Mouse (Mus musculus) midbrain, embryonic 10.5 days (tissue): ENCODE data around the gene Bckdha. TPM values are rescaled to one million over a fixed set of nuclear protein-coding genes. Genes with fewer than 3 reads are reported as not detected.
A peak's percentile ranks its signal among the peaks of the same experiment; 100 is the strongest.

Experiments used
- DNase-seq: peaks from one replicate; pipeline ENCODE4 v3.0.0-alpha.2; 2017; ENCODE audit warnings: low spot score
- H3K27ac ChIP-seq: fragments of 300-500 bp; sonication (generic); replicated peaks from 2 replicates; pipeline ENCODE4 v1.5.1; 2016; ENCODE audit warnings: mild to moderate bottlenecking
- H3K27me3 ChIP-seq: fragments of 300-500 bp; sonication (generic); 2 replicates; pipeline ENCODE4 v1.6.1; 2016; ENCODE audit warnings: low read depth, mild to moderate bottlenecking; ENCODE audit not compliant: poor library complexity, severe bottlenecking
- H3K36me3 ChIP-seq: fragments of 300-500 bp; sonication (generic); 2 replicates; pipeline ENCODE4 v1.6.1; 2016; ENCODE audit warnings: mild to moderate bottlenecking, moderate library complexity
- H3K4me1 ChIP-seq: fragments of 300-500 bp; sonication (generic); 2 replicates; pipeline ENCODE4 v1.6.1; 2016
- H3K4me3 ChIP-seq: fragments of 300-500 bp; sonication (generic); 2 replicates; pipeline ENCODE4 v1.5.1; 2016; ENCODE audit warnings: mild to moderate bottlenecking, moderate library complexity
- H3K9me3 ChIP-seq: fragments of 300-500 bp; sonication (generic); replicated peaks from 2 replicates; pipeline ENCODE4 v1.6.1; 2016; ENCODE audit warnings: mild to moderate bottlenecking
- WGBS: fragments of 180-500 bp; shearing (Covaris S2); methylation state at CpG from one replicate; pipeline ENCODE4 v1.1.7; 2016; 5-methylcytosine and 5-hydroxymethylcytosine counted together
- polyA plus RNA-seq: library from polyadenylated mRNA; unstranded; fragments of >200 nt; fragmentation: Nextera tagmentation; extraction: Ambion mirVana; gene quantifications from 2 replicates; pipeline ENCODE4 v1.2.1, GENCODE M21; 2016

Gene Bckdha
- 45.2 and 48.2 TPM in 2 replicates for polyA plus RNA-seq

- peak; percentile 99 for DNase-seq
- Histone ChIP-seq H3K27me3 (no peaks in the 10 kb centered on the region), H3K4me1 (peaks cover 25% of the 10 kb centered on the region), H3K9me3 (no peaks in the 10 kb centered on the region), H3K27ac (peak within 1 kb of the TSS; percentile 95), H3K4me3 (peak within 1 kb of the TSS; percentile 77), H3K36me3 (peaks cover 26% of the 10 kb centered on the region)
- WGBS = under 1% methylated on average over 50 of the region's 50 CpGs
These were observed at the start of gene Bckdha, which contains the start of gene Exosc5 for GRCm38 (mm10) chr7:25658657-25659472. Bckdha (minus strand) TSS chr7:25658981. Exosc5 (plus strand) TSS chr7:25659164.

- peaks cover 30% of the 10 kb centered on the region for H3K27me3 ChIP-seq
- 61% methylated on average over 15 of the region's 15 CpGs for WGBS
- no peak overlapping the region for H3K27ac ChIP-seq
- peaks cover 13% of the 10 kb centered on the region for H3K36me3 ChIP-seq
- H3K4me3 ChIP-seq = no peak overlapping the region
- peaks cover 46% of the 10 kb centered on the region for H3K4me1 ChIP-seq
- no peak for DNase-seq
- no peaks in the 10 kb centered on the region for H3K9me3 ChIP-seq
These were observed 49.0 kb upstream of the Bckdha start for GRCm38 (mm10) chr7:25707581-25708292.

DNA sequence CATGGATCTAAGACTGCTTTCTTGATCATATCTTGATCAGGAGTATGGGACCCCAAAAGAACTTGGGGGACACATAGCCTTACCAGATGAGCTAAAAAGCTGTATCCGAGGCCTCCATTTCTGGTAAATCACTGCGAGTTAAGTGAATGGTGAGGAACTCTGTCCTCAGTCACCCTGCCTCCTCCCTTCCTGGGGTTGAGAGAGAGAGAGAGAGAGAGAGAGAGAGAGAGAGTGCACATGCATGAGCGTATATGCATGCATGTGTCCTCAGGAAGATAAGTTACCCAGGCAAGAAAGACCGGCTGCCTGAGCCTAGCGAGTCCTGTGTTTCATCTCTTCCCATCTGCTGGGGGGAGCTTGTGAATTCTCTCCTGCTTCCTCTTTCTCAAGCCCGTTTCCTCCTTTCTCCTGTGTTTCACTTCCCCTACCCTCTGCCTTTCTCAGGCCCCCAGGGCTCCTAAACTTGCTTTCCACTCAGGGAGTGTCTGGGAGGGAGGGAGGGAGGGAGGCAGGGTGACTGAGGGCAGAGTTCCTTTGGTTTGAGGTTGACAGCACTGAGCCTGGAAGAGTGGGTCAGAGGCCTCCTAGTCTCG, 47.9 kb upstream of the Bckdha start:
- H3K27me3 ChIP-seq = peaks cover 30% of the 10 kb centered on the region
- H3K9me3 ChIP-seq = peaks cover 7% of the 10 kb centered on the region
- H3K4me3 ChIP-seq = no peak overlapping the region
- H3K27ac ChIP-seq = no peak overlapping the region
- no peak for DNase-seq
- WGBS = 74% methylated on average over 7 of the region's 7 CpGs
- H3K4me1 ChIP-seq = peaks cover 37% of the 10 kb centered on the region
- H3K36me3 ChIP-seq = peaks cover 2% of the 10 kb centered on the region

GRCm38 (mm10) chr7:25705801-25706251, 47.0 kb upstream of the Bckdha start:
- Histone ChIP-seq H3K27ac (no peak overlapping the region), H3K36me3 (no peaks in the 10 kb centered on the region), H3K27me3 (peaks cover 30% of the 10 kb centered on the region), H3K9me3 (peaks cover 11% of the 10 kb centered on the region), H3K4me1 (peaks cover 29% of the 10 kb centered on the region), H3K4me3 (no peak overlapping the region)
- no peak for DNase-seq
- WGBS = 69% methylated on average over 6 of the region's 6 CpGs

DNA sequence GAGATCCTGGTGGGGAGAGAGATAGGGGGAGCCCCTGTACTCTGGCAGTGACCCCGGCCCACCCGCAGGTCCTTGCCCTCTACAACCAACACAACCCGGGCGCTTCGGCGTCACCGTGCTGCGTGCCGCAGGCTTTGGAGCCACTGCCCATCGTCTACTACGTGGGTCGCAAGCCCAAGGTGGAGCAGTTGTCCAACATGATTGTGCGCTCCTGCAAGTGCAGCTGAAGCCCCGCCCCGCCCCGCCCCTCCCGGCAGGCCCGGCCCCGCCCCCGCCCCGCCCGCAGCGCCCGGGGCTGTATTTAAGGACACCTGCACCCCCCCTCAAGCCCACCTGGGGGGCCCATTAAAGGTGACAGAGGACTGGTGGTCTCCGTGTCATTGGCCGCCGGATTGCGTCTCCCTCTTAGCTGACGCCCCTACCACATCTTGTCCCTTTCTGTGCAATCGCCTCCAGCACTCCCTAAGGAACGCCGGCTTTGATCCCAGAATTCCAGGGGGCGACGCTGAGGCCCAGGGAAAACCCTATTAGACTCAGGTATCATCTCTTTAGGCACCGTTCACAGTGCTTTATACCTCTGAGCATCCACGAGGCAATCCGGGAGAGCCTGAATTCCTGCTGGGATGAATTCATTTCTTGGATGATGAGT, 46.1 kb upstream of the Bckdha start:
- Histone ChIP-seq H3K9me3 (peaks cover 18% of the 10 kb centered on the region), H3K4me1 (peaks cover 19% of the 10 kb centered on the region), H3K36me3 (no peaks in the 10 kb centered on the region), H3K27me3 (peaks cover 30% of the 10 kb centered on the region), H3K4me3 (peak overlapping the region; percentile 54), H3K27ac (no peak overlapping the region; the same call in 1 of the 2 replicates)
- 2% methylated on average over 36 of the region's 37 CpGs for WGBS
- DNase-seq = peak; percentile 41

- DNase-seq = no peak
- peaks cover 16% of the 10 kb centered on the region for H3K4me1 ChIP-seq
- WGBS = 22% methylated on average over 10 of the region's 10 CpGs
- peaks cover 30% of the 10 kb centered on the region for H3K27me3 ChIP-seq
- H3K4me3 ChIP-seq = peak overlapping the region; percentile 54; the same call in 1 of the 2 replicates
- H3K9me3 ChIP-seq = peaks cover 20% of the 10 kb centered on the region
- no peak overlapping the region for H3K27ac ChIP-seq
- no peaks in the 10 kb centered on the region for H3K36me3 ChIP-seq
These were observed 45.2 kb upstream of the Bckdha start for GRCm38 (mm10) chr7:25703793-25704494.

GRCm38 (mm10) chr7:25702350-25702749, 43.6 kb upstream of the Bckdha start:
- DNase-seq = no peak
- Histone ChIP-seq H3K27me3 (peaks cover 30% of the 10 kb centered on the region), H3K36me3 (no peaks in the 10 kb centered on the region), H3K9me3 (peaks cover 20% of the 10 kb centered on the region), H3K27ac (no peak overlapping the region), H3K4me3 (no peak overlapping the region), H3K4me1 (peaks cover 16% of the 10 kb centered on the region)
- WGBS = 96% methylated on average over 2 of the region's 2 CpGs

DNA sequence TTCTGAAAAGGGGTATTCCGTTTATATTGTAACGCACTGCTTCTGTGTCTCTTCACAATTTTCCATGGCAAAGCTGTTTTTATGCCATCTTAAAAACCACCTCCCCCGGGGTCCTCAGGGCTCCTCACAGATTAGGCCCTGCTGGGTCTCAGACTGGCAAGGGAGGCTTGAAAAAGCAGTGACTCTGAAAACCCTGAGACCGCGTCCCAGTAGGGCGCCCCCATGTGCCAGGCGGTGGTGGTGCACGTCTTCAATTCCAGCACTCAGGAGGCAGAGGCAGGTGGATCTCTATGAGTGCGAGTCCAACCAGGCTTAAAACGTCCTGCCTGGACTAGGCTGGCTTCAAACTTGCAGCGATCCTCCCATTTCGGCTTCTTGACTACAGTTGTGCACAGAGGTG, 42.0 kb upstream of the Bckdha start:
- 77% methylated on average over 12 of the region's 12 CpGs for WGBS
- no peak for DNase-seq
- peaks cover 20% of the 10 kb centered on the region for H3K9me3 ChIP-seq
- no peak overlapping the region for H3K4me3 ChIP-seq
- H3K4me1 ChIP-seq = peaks cover 16% of the 10 kb centered on the region
- peaks cover 25% of the 10 kb centered on the region for H3K27me3 ChIP-seq
- H3K36me3 ChIP-seq = no peaks in the 10 kb centered on the region
- no peak overlapping the region for H3K27ac ChIP-seq

DNA sequence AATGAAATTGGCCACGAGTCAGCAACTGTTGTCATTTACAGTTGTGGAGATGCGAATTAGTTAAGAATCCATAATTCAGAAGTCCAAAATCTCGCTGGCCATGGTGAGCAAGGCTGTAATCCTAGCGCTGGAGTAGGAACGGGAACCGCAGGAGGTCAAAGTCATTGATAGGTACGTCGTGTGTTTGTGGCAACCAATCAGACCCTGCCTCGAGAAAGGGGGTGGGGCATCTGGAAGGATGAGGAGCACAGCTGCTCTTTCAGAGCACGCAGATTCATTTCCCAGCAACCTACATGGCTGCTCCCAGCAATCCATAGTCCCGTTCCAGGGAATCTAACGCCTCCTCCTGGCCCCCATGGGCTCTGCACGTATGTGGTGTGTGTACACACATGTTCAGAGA, 41.1 kb upstream of the Bckdha start:
- DNase-seq = no peak
- peaks cover 20% of the 10 kb centered on the region for H3K9me3 ChIP-seq
- H3K27me3 ChIP-seq = peaks cover 18% of the 10 kb centered on the region

GRCm38 (mm10) chr7:25694104-25694503, 35.3 kb upstream of the Bckdha start:
- no peak for DNase-seq
- no peaks in the 10 kb centered on the region for H3K36me3 ChIP-seq
- WGBS = 56% methylated on average over 8 of the region's 8 CpGs
- H3K4me3 ChIP-seq = no peak overlapping the region
- H3K27me3 ChIP-seq = peaks cover 34% of the 10 kb centered on the region
- no peak overlapping the region for H3K27ac ChIP-seq
- peaks cover 11% of the 10 kb centered on the region for H3K4me1 ChIP-seq
- no peaks in the 10 kb centered on the region; the same call in 1 of the 2 replicates for H3K9me3 ChIP-seq

More for the DNA sequence above, 41.1 kb upstream of the Bckdha start:
- H3K27ac ChIP-seq = no peak overlapping the region
- no peaks in the 10 kb centered on the region for H3K36me3 ChIP-seq
- H3K4me1 ChIP-seq = peaks cover 13% of the 10 kb centered on the region
- 53% methylated on average over 13 of the region's 13 CpGs for WGBS
- H3K4me3 ChIP-seq = no peak overlapping the region

DNA sequence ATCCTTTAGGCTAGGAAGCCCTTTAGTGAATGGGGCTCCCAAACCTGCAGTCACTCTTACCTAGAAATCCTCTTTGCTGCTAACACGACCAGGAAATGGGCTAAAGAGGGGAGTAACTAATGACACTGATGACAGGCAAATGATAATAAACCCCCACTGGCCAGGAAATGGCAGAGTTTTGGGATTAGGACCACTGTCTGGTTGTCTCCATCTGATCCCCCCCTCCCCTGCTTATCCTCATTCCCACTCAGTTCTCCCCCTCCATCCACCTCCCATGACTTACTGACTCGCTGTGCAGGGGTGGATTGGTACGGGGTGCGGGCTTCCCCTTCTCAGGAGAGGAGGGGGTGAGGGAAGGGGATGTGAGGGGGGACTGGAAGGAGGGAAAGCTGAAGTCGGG, 31.3 kb upstream of the Bckdha start:
- Histone ChIP-seq H3K36me3 (no peaks in the 10 kb centered on the region), H3K4me1 (peaks cover 45% of the 10 kb centered on the region), H3K9me3 (no peaks in the 10 kb centered on the region; the same call in 1 of the 2 replicates), H3K27me3 (peaks cover 74% of the 10 kb centered on the region), H3K27ac (no peak overlapping the region), H3K4me3 (peak overlapping the region; percentile 63; the same call in 1 of the 2 replicates)
- no peak for DNase-seq
- WGBS = 46% methylated on average over 5 of the region's 5 CpGs
